Mouse (Mus musculus) ES-Bruce4 (cell line): Measurements from ENCODE around the gene Tcl1b2. TPM values are rescaled to one million over a fixed set of nuclear protein-coding genes. Genes with fewer than 3 reads are reported as not detected.

Experiments
- H3K27ac ChIP-seq: 2 replicates; pipeline ENCODE4 v1.5.1; 2012; ENCODE audit warnings: low read length, inconsistent platforms; ENCODE audit not compliant: insufficient read depth
- H3K27me3 ChIP-seq: 2 replicates; pipeline ENCODE4 v1.6.1; 2012; ENCODE audit warnings: mild to moderate bottlenecking, low read length, inconsistent platforms; ENCODE audit not compliant: control insufficient read depth, poor library complexity, insufficient read depth, severe bottlenecking
- H3K36me3 ChIP-seq: 2 replicates; pipeline ENCODE4 v1.6.1; 2012; ENCODE audit warnings: inconsistent platforms, mild to moderate bottlenecking, low read length, moderate library complexity; ENCODE audit not compliant: control insufficient read depth, poor library complexity, insufficient read depth, severe bottlenecking
- H3K4me1 ChIP-seq: one replicate; pipeline ENCODE4 v1.8.1; 2011; ENCODE audit warnings: low read length; ENCODE audit not compliant: control insufficient read depth, insufficient read depth
- H3K4me3 ChIP-seq: 2 replicates; pipeline ENCODE4 v1.5.1; 2011; ENCODE audit warnings: low read depth, mild to moderate bottlenecking, low read length
- H3K9ac ChIP-seq: 2 replicates; pipeline ENCODE4 v1.6.1; 2012; ENCODE audit warnings: low read depth, mild to moderate bottlenecking, inconsistent platforms; ENCODE audit not compliant: poor library complexity, severe bottlenecking
- H3K9me3 ChIP-seq: replicated peaks from 2 replicates; pipeline ENCODE4 v1.6.1; 2012; ENCODE audit warnings: mild to moderate bottlenecking, low read length, inconsistent platforms; ENCODE audit not compliant: control insufficient read depth, poor library complexity, insufficient read depth, severe bottlenecking
- CTCF ChIP-seq: IDR thresholded peaks from one replicate; pipeline ENCODE4 v1.8.1; 2011; ENCODE audit warnings: low read depth, low read length
- EP300 ChIP-seq: IDR thresholded peaks from 2 replicates; pipeline ENCODE4 v1.6.1; 2011; ENCODE audit warnings: low read depth, low read length; ENCODE audit not compliant: insufficient read depth
- POLR2A ChIP-seq: IDR thresholded peaks from one replicate; pipeline ENCODE4 v1.8.1; 2011; ENCODE audit warnings: low read length; ENCODE audit not compliant: insufficient read depth
- polyA plus RNA-seq: library from polyadenylated mRNA; stranded (reverse); fragments of >200 nt; gene quantifications from 2 replicates; pipeline ENCODE4 v1.2.4, GENCODE M21; 2011; ENCODE audit warnings: low read depth; ENCODE audit not compliant: missing spikeins, insufficient read depth, insufficient read length

Tcl1b2 gene
- polyA plus RNA-seq, result not detected in 2 replicates

DNA sequence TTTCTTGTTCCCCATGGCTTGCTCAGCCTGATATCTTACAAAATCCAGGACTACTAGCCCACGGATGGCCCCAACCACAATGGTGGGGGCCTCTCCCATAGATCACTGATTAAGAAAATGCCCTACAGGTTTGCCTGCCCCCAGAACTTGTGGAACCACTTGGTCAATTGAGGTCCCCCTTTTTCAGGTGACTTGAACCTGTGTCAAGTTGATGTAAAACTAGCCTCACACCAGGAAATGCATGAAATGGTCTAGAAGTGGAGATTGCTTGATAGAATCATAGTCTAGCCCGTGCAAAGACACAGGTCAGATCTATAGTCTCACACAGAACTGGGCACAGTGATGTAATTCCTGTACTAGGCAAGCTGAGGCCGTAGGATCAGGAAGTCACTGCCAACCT, at the start of gene Tcl1b2:
Gene Tcl1b2, plus strand, starts transcription at position 301 of the 400 bp plus-strand sequence.
- Histone ChIP-seq H3K9me3 (no peaks in the 10 kb centered on the region), H3K4me1 (no peaks in the 10 kb centered on the region), H3K4me3 (no peak within 1 kb of the TSS), H3K27me3 (no peaks in the 10 kb centered on the region), H3K9ac (no peak within 1 kb of the TSS), H3K36me3 (no peaks in the 10 kb centered on the region), H3K27ac (no peak within 1 kb of the TSS)
- TF ChIP-seq POLR2A (no peak), CTCF (no peak), EP300 (no peak)

DNA sequence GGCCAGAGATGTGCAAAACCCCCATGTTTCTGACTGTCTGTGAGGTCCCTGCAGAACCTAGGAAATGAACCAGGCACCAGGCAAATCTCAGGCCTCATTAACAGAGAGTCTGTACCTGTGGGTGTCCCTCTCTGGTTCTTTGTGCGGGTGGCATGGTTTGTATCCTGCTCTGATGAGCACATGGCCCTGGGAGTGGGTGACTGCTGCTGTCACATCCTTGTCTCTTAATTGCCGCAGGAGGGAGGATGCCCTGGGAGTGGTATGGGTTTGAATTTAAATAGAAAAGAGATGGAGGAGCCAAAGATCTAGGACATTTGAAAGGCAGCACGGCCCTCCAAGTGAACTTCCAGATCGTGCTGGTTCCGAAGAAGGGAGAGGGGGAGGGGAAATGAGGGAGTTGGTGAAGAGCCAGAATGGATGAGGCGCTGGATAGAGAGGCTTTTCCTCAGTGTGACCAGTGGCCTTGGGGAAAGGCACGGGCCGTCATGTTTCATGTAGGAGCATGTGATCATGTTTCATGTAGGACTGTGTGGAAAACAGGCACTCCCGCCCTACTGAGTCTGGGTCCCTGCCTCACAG, 46.3 kb upstream of the Tcl1b2 start:
- no peak overlapping the region for H3K4me3 ChIP-seq
- no peak for TF ChIP-seq POLR2A
- no peak for TF ChIP-seq EP300
- no peak for TF ChIP-seq CTCF
- H3K27ac ChIP-seq, result no peak overlapping the region
- peaks cover 3% of the 10 kb centered on the region for H3K4me1 ChIP-seq
- no peaks in the 10 kb centered on the region for H3K27me3 ChIP-seq
- H3K36me3 ChIP-seq, result no peaks in the 10 kb centered on the region
- no peak overlapping the region for H3K9ac ChIP-seq
- no peaks in the 10 kb centered on the region for H3K9me3 ChIP-seq

DNA sequence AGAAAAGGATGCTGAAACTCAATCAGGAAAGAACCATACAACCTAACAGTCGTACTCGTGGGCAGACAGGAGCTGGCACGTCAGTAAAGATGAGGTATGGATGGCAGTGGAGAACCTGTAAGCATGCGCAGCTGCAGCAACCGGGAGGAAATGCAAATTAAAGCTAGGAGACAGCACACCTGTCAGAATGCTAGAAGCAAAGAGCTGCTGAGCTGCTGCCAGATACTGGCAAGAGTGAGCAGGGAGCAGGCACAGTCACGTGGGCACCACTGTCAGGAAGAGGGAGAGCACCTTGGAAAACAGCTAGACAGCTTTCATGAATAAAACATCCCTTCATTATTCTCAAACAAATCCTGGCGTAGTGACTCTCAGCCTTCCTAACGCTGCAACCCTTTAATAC, 42.9 kb upstream of the Tcl1b2 start:
- no peaks in the 10 kb centered on the region for H3K27me3 ChIP-seq
- no peak overlapping the region for H3K9ac ChIP-seq
- TF ChIP-seq EP300 (no peak), CTCF (no peak), POLR2A (no peak)
- no peak overlapping the region for H3K27ac ChIP-seq
- no peaks in the 10 kb centered on the region for H3K36me3 ChIP-seq
- peaks cover 3% of the 10 kb centered on the region for H3K4me1 ChIP-seq
- no peak overlapping the region for H3K4me3 ChIP-seq
- H3K9me3 ChIP-seq, result no peaks in the 10 kb centered on the region

DNA sequence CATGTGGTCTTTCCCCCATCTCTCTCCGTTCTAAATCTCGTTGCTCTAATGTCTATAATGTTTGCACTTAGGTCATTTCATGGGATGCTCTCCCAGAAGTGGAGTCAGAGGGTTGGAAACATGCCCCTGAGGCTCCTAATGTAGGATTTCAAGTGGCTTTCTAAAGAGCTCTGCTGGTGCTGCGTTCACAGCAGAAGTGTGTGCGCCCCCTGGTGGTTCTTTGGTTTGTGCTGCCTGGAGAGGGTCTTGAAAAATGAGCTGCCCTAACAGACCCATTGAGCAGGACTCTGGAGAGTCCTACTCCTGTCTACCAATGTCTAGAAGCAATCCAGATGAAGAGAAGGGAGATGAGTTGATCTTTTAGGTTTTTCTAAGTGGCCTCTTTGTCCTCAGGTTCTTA, 41.8 kb upstream of the Tcl1b2 start:
- Histone ChIP-seq H3K9me3 (no peaks in the 10 kb centered on the region), H3K36me3 (no peaks in the 10 kb centered on the region), H3K9ac (no peak overlapping the region), H3K27ac (no peak overlapping the region), H3K27me3 (no peaks in the 10 kb centered on the region), H3K4me3 (no peak overlapping the region), H3K4me1 (peaks cover 3% of the 10 kb centered on the region)
- TF ChIP-seq POLR2A (no peak), CTCF (peak; percentile 88), EP300 (no peak)

DNA sequence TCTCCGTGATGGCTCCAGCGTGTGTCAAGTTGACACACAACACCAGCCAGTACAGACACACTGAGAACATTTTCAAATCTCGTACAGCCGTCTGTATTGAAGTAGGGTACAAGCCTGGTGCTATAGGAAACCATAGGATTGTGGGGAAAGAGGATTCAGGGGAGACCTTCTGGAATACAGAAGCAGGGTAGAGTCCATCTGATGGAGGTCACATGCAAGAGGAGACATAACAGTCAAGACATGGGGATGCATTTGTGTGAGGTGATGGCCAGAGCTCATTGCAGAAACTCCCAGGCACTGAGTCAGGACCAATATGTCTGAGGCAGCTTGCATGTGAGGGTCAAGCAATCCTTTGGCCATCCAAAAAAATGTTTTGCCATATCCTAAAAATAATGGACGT, 40.5 kb upstream of the Tcl1b2 start:
- H3K4me1 ChIP-seq, result no peaks in the 10 kb centered on the region
- no peak overlapping the region for H3K9ac ChIP-seq
- TF ChIP-seq POLR2A (no peak), EP300 (no peak), CTCF (no peak)
- H3K36me3 ChIP-seq, result no peaks in the 10 kb centered on the region
- no peaks in the 10 kb centered on the region for H3K27me3 ChIP-seq
- no peaks in the 10 kb centered on the region for H3K9me3 ChIP-seq
- no peak overlapping the region for H3K27ac ChIP-seq
- H3K4me3 ChIP-seq, result no peak overlapping the region

DNA sequence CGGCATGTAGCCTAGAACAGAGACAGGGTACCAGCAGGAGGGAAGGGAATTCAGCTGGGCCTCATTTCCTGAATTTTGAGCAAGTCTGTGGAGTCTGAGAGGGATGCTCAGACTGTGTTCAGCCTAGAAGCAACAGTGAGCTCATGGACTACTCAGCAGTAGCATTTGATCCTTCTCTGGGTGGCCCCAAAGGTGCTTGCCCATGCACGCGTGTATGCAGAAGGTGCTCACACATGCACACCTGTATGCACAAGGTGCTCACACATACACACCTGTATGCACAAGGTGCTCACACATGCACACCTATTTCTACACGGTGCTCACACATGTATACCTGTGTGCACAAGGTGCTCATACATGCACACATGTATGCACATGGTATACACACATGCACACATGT, 37.0 kb upstream of the Tcl1b2 start:
- H3K27me3 ChIP-seq, result no peaks in the 10 kb centered on the region
- no peak overlapping the region for H3K9ac ChIP-seq
- H3K36me3 ChIP-seq, result no peaks in the 10 kb centered on the region
- H3K4me3 ChIP-seq, result no peak overlapping the region
- H3K9me3 ChIP-seq, result no peaks in the 10 kb centered on the region
- no peak for TF ChIP-seq POLR2A
- no peak for TF ChIP-seq CTCF
- no peak for TF ChIP-seq EP300
- H3K4me1 ChIP-seq, result peaks cover 4% of the 10 kb centered on the region
- no peak overlapping the region for H3K27ac ChIP-seq

DNA sequence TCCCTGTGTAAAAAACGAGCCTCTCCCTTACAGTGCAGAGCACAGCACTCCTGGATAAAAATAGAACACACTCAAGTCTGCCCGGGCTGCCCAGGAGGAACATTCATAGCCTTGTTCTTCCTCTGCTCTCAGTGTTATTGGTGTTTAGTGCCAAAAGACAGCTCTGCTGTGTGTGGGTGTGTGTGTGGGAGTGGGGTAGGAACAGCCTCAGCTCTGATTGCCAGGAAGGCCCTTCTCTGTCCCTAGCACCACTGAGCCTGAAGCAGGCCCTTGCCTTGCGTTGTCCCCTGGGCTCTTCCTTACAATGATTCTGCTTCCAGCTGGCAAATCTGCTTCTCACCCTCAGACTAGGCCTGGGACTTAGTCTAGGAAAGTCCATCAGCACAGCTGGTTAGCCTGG, 36.4 kb upstream of the Tcl1b2 start:
- TF ChIP-seq POLR2A (no peak), EP300 (no peak), CTCF (no peak)
- H3K9ac ChIP-seq, result no peak overlapping the region

More for the DNA sequence above, 36.4 kb upstream of the Tcl1b2 start:
- Histone ChIP-seq H3K36me3 (no peaks in the 10 kb centered on the region), H3K27ac (no peak overlapping the region), H3K4me1 (peaks cover 4% of the 10 kb centered on the region), H3K27me3 (no peaks in the 10 kb centered on the region), H3K4me3 (no peak overlapping the region), H3K9me3 (no peaks in the 10 kb centered on the region)
